Mouse (Mus musculus): ENCODE data around the gene Gna11. TPM values are rescaled to one million over a fixed set of nuclear protein-coding genes. Genes with fewer than 3 reads are reported as not detected.

The Gna11 gene
- 52.1 and 53.4 TPM in 2 replicates for total RNA-seq (2012; rRNA removed)

GRCm38 (mm10) chr10:81545161-81545747 lies at the start of gene Gna11:
TSS of gene Gna11 (minus strand) at chr10:81545190.
- H3K27ac ChIP-seq (ENCODE audit: insufficient read depth, low read depth, low read length, poor library complexity, severe bottlenecking) = peak within 1 kb of the TSS; percentile 46; the same call in 1 of the 2 replicates
- H3K9me3 ChIP-seq (ENCODE audit: control insufficient read depth, insufficient read depth, low read depth, low read length) = no peaks in the 10 kb centered on the region
- 0 out of 2 replicates have a peak, but pooled peaks have one; percentile 36 for TF ChIP-seq HCFC1 (IDR thresholded peaks at IDR 0.05; ENCODE audit: borderline replicate concordance, insufficient read depth, low read length)
- TF ChIP-seq ZNF384 (IDR thresholded peaks at IDR 0.05; ENCODE audit: low read depth, low read length) = no peak
- TF ChIP-seq ZC3H11A (IDR thresholded peaks at IDR 0.05; ENCODE audit: borderline replicate concordance, low read depth, low read length) = no peak
- H3K4me1 ChIP-seq (ENCODE audit: control insufficient read depth in 2 of 2, insufficient read depth in 2 of 2, low read length in 2 of 2, poor library complexity in 1 of 2) = peaks cover 5 to 20% of the 10 kb centered on the region in 2 experiments; a peak in 3 of 4 replicates
- peak within 1 kb of the TSS; percentile 81 to 94 for H3K4me3 ChIP-seq (ENCODE audit: insufficient read depth in 1 of 2, low read depth in 1 of 2, low read length in 2 of 2, poor library complexity in 1 of 2, severe bottlenecking in 1 of 2)
- peak within 1 kb of the TSS; percentile 88 for H3K9ac ChIP-seq (ENCODE audit: insufficient read depth, low read depth, low read length, poor library complexity, severe bottlenecking)
- in situ Hi-C loops (cut with MboI; ENCODE audit: low sequenced_read_pairs in 2 of 2, unreplicated experiment in 2 of 2) = no loop called here
- DNase-seq (ENCODE audit: low read depth, low spot score) = peak; percentile 79
- H3K36me3 ChIP-seq (ENCODE audit: control insufficient read depth, insufficient read depth, low read length, poor library complexity, severe bottlenecking) = peaks cover 2% of the 10 kb centered on the region; the same call in 1 of the 2 replicates

GRCm38 (mm10) chr10:81593935-81594334 lies 48.9 kb upstream of the Gna11 start:
- Histone ChIP-seq H3K4me1 (ENCODE audit: control insufficient read depth in 2 of 2, insufficient read depth in 2 of 2, low read length in 2 of 2, poor library complexity in 1 of 2) (peaks cover 16 to 40% of the 10 kb centered on the region in 2 experiments), H3K27ac (ENCODE audit: insufficient read depth, low read depth, low read length, poor library complexity, severe bottlenecking) (no peak overlapping the region), H3K4me3 (ENCODE audit: insufficient read depth in 1 of 2, low read depth in 1 of 2, low read length in 2 of 2, poor library complexity in 1 of 2, severe bottlenecking in 1 of 2) (0 out of 4 replicates have a peak overlapping the region, but pooled peaks of 1 of the 2 experiments have one; percentile 12), H3K9me3 (ENCODE audit: control insufficient read depth, insufficient read depth, low read depth, low read length) (no peaks in the 10 kb centered on the region), H3K9ac (ENCODE audit: insufficient read depth, low read depth, low read length, poor library complexity, severe bottlenecking) (no peak overlapping the region), H3K36me3 (ENCODE audit: control insufficient read depth, insufficient read depth, low read length, poor library complexity, severe bottlenecking) (no peaks in the 10 kb centered on the region)
- no peak for TF ChIP-seq HCFC1 (IDR thresholded peaks at IDR 0.05; ENCODE audit: borderline replicate concordance, insufficient read depth, low read length)
- no peak for TF ChIP-seq MAFK (IDR thresholded peaks at IDR 0.05; ENCODE audit: insufficient read depth, low read depth, low read length)
- TF ChIP-seq ZNF384 (IDR thresholded peaks at IDR 0.05; ENCODE audit: low read depth, low read length) = no peak
- no peak for TF ChIP-seq ZC3H11A (IDR thresholded peaks at IDR 0.05; ENCODE audit: borderline replicate concordance, low read depth, low read length)
- TF ChIP-seq CHD2 (IDR thresholded peaks at IDR 0.05; ENCODE audit: low read depth, low read length) = no peak
- no peak for DNase-seq (ENCODE audit: low read depth, low spot score)
- in situ Hi-C loops (cut with MboI; ENCODE audit: low sequenced_read_pairs in 2 of 2, unreplicated experiment in 2 of 2) = no loop called here

- H3K9ac ChIP-seq (ENCODE audit: insufficient read depth, low read depth, low read length, poor library complexity, severe bottlenecking) = no peak overlapping the region
- in situ Hi-C loops (cut with MboI; ENCODE audit: low sequenced_read_pairs in 2 of 2, unreplicated experiment in 2 of 2) = no loop called here
- no peak for DNase-seq (ENCODE audit: low read depth, low spot score)
- H3K4me1 ChIP-seq (ENCODE audit: control insufficient read depth in 2 of 2, insufficient read depth in 2 of 2, low read length in 2 of 2, poor library complexity in 1 of 2) = peaks cover 16 to 36% of the 10 kb centered on the region in 2 experiments
- no peaks in the 10 kb centered on the region for H3K36me3 ChIP-seq (ENCODE audit: control insufficient read depth, insufficient read depth, low read length, poor library complexity, severe bottlenecking)
- no peak overlapping the region for H3K27ac ChIP-seq (ENCODE audit: insufficient read depth, low read depth, low read length, poor library complexity, severe bottlenecking)
- no peaks in the 10 kb centered on the region for H3K9me3 ChIP-seq (ENCODE audit: control insufficient read depth, insufficient read depth, low read depth, low read length)
- TF ChIP-seq ZNF384 (IDR thresholded peaks at IDR 0.05; ENCODE audit: low read depth, low read length) (no peak), HCFC1 (IDR thresholded peaks at IDR 0.05; ENCODE audit: borderline replicate concordance, insufficient read depth, low read length) (no peak), MAFK (IDR thresholded peaks at IDR 0.05; ENCODE audit: insufficient read depth, low read depth, low read length) (no peak), CHD2 (IDR thresholded peaks at IDR 0.05; ENCODE audit: low read depth, low read length) (no peak), ZC3H11A (IDR thresholded peaks at IDR 0.05; ENCODE audit: borderline replicate concordance, low read depth, low read length) (no peak)
- H3K4me3 ChIP-seq (ENCODE audit: insufficient read depth in 1 of 2, low read depth in 1 of 2, low read length in 2 of 2, poor library complexity in 1 of 2, severe bottlenecking in 1 of 2) = no peak overlapping the region
These were observed 48.2 kb upstream of the Gna11 start for GRCm38 (mm10) chr10:81593223-81593622.

- Histone ChIP-seq H3K27ac (ENCODE audit: insufficient read depth, low read depth, low read length, poor library complexity, severe bottlenecking) (no peak overlapping the region), H3K9ac (ENCODE audit: insufficient read depth, low read depth, low read length, poor library complexity, severe bottlenecking) (no peak overlapping the region), H3K4me1 (ENCODE audit: control insufficient read depth in 2 of 2, insufficient read depth in 2 of 2, low read length in 2 of 2, poor library complexity in 1 of 2) (peaks cover 13 to 35% of the 10 kb centered on the region in 2 experiments), H3K36me3 (ENCODE audit: control insufficient read depth, insufficient read depth, low read length, poor library complexity, severe bottlenecking) (no peaks in the 10 kb centered on the region), H3K9me3 (ENCODE audit: control insufficient read depth, insufficient read depth, low read depth, low read length) (no peaks in the 10 kb centered on the region), H3K4me3 (ENCODE audit: insufficient read depth in 1 of 2, low read depth in 1 of 2, low read length in 2 of 2, poor library complexity in 1 of 2, severe bottlenecking in 1 of 2) (no peak overlapping the region)
- no peak for TF ChIP-seq ZNF384 (IDR thresholded peaks at IDR 0.05; ENCODE audit: low read depth, low read length)
- TF ChIP-seq HCFC1 (IDR thresholded peaks at IDR 0.05; ENCODE audit: borderline replicate concordance, insufficient read depth, low read length) = no peak
- no peak for TF ChIP-seq CHD2 (IDR thresholded peaks at IDR 0.05; ENCODE audit: low read depth, low read length)
- no peak for TF ChIP-seq ZC3H11A (IDR thresholded peaks at IDR 0.05; ENCODE audit: borderline replicate concordance, low read depth, low read length)
- TF ChIP-seq MAFK (IDR thresholded peaks at IDR 0.05; ENCODE audit: insufficient read depth, low read depth, low read length) = no peak
- in situ Hi-C loops (cut with MboI; ENCODE audit: low sequenced_read_pairs in 2 of 2, unreplicated experiment in 2 of 2) = no loop called here
- no peak for DNase-seq (ENCODE audit: low read depth, low spot score)
These were observed 47.6 kb upstream of the Gna11 start for GRCm38 (mm10) chr10:81592631-81593030.
